Mouse (Mus musculus): ENCODE measurements around the gene Gm10096.
"Not testable (repeated sequence)": the region's sequence is repeated elsewhere in the genome, so short reads cannot be mapped to it uniquely, and the experiment has no call there.

Gm10096 gene

GRCm38 (mm10) chrX:28954602-28955001 is at the start of gene Gm10096:
TSS of gene Gm10096 (minus strand) at chrX:28954702.
- not testable (repeated sequence) for DNase-seq (ENCODE audit: low spot score)
